Mouse (Mus musculus) kidney, postnatal 25 days (tissue): Measurements from ENCODE around the gene Nnmt.

Experiments used
- DNase-seq, 2 experiments: peaks; one replicate each; pipeline ENCODE4 v3.0.0; 2021; ENCODE audit warnings: mixed read lengths in 2 of 2

Gene Nnmt

GRCm38 (mm10) chr9:48604939-48605598 is at the start of gene Nnmt:
Nnmt (minus strand) TSS chr9:48605153.
- DNase-seq = no peak

- peak in 1 of 2 experiments; percentile 17 for DNase-seq
These were observed 49.8 kb upstream of the Nnmt start for GRCm38 (mm10) chr9:48654730-48655129.

- DNase-seq = no peak
These were observed 48.6 kb upstream of the Nnmt start for GRCm38 (mm10) chr9:48653399-48654070.

- peak in 1 of 2 experiments; percentile 27 for DNase-seq
These were observed 47.1 kb upstream of the Nnmt start for GRCm38 (mm10) chr9:48652026-48652425.

GRCm38 (mm10) chr9:48650846-48651245 is 45.9 kb upstream of the Nnmt start:
- DNase-seq = no peak

- no peak for DNase-seq
These were observed 45.1 kb upstream of the Nnmt start for GRCm38 (mm10) chr9:48649851-48650685.

DNA sequence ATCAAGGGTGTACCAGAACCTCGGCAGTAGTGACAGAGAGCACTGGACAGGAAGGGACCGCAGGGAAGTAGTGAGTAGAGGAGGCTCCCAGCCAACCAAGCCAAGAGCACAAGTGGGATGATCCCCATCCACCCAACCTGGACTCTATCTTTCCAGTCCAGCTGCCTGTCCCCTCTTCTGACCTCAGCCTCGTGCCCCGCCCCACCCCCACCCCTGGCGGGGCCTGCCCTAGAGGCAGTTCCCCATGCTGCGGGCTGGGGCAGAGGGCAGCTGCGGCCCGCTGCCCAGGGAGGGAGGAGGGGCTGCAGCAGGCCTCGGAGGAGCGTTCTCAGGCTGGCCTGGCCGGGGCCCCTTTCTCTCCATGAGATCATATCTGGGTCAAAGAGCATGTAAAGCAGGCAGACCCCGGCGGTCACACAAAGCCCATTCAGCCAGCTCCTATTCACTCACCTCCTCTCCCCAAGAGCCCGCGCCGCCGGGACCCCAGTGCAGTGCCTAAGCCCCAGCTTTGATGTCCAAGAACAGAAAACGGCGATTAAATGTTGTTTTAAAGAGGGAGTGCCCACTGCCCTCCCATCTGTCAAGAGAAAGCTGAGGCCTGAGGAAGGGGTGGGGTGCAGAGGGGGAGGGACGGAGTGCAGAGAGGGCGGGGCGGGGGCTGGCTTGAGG is 44.3 kb upstream of the Nnmt start:
- peak; percentile 38 to 90 for DNase-seq

DNA sequence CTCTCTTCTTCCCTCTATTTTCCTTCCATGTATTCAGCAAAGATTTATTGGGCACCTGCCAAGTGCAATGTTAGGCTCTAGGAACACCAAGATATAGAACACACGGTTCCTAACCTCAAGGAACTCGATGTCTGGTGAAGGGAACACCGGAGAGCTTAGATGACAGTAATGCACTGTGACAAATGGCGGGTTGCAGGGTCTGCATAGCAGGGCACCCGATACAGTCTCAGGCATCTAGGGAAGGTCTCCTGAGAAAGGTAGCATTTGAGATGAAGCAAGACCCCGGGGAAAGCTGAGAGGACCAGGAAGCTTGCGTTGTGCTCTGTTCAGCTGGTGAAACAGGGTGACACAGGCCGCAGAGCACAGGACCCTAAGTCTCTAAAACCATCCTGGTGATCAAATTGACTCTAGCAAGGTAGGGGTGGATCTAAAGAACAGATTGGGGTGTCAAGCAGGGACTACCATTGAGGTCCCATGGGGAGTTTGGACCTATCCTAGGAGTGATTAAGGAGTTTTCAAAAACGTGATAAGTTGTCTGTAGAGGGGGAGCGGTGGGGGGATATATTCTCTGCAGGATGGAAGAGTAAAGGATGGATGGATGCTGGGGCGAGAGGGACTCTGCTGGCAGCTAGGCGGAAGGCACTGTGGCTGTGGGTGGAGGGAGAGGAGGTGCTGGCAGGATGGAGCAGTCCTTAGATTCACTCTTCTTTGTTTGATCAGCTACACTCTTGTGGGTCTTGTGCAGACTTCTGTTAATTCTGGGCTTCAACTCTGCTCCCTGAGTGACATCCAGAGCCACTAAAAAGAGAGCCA is 43.5 kb upstream of the Nnmt start:
- DNase-seq = peak in 1 of 2 experiments; percentile 41

GRCm38 (mm10) chr9:48647648-48648284 is 42.8 kb upstream of the Nnmt start:
- peak in 1 of 2 experiments; percentile 76 for DNase-seq

DNA sequence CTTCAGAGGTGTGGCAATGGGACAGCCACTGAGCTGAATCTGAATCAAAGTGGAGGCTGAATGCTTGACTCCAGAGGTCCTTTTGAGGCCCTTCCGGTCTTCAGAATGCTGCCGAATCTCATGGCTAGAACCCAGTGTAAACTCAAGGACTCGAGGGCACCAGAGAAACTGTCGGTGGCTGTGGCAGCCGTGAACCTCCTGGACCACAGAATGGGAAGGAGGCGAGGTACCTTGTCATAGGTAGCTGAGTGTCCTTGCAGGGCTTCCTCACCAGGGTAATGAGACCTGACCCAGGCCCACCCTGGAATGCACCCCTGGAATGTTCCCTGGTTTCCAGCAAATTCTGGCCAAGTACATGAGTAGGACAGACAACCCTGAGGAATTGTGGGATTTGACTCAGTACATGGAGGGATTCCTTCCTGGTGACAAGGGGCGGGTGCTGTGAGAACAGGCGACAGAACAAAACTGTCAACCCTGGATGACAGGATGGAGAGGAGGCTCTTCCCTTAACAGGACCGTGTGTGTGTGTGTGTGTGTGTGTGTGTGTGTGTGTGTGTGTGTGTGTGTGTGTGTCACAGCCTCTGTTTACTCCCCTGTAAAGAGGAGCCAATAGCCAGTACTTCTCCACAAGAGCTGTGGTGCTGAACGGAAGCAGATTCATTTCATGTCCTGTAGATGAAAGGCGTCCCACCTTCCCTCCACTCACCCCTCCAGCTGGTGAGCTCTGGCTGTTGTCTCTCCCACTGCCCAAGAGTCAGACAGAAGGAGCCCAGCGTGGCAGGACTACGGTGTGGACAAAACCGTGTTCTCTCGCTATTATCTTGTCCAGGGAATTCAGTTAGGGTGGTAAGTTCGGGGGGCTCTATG is 42.1 kb upstream of the Nnmt start:
- peak in 1 of 2 experiments; percentile 52 for DNase-seq

- peak; percentile 75 to 81 for DNase-seq
These were observed 41.3 kb upstream of the Nnmt start for GRCm38 (mm10) chr9:48646251-48646650.

DNA sequence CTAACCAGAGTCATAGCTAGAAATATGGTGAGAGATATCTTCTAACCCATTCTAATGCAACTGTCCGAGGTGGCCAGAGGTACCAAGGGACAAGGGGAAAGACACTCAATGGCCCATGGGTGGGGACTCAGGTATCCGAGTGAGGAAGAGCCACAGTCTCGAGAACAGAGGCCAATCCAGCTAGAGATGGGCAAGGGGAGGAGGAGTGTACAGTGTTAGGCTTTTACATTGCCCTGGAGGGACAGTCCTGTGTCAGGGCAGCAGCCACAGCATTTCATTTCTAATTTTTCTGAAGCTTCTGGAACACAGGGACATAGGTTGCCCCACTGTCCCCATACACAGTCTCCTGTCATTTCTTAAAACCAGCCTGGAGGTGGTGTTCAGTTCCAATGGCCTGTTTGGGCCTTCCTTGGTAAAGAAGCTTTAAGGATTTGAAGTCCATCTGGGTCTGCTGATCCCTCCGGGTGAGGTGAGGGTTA is 40.7 kb upstream of the Nnmt start:
- no peak for DNase-seq

DNA sequence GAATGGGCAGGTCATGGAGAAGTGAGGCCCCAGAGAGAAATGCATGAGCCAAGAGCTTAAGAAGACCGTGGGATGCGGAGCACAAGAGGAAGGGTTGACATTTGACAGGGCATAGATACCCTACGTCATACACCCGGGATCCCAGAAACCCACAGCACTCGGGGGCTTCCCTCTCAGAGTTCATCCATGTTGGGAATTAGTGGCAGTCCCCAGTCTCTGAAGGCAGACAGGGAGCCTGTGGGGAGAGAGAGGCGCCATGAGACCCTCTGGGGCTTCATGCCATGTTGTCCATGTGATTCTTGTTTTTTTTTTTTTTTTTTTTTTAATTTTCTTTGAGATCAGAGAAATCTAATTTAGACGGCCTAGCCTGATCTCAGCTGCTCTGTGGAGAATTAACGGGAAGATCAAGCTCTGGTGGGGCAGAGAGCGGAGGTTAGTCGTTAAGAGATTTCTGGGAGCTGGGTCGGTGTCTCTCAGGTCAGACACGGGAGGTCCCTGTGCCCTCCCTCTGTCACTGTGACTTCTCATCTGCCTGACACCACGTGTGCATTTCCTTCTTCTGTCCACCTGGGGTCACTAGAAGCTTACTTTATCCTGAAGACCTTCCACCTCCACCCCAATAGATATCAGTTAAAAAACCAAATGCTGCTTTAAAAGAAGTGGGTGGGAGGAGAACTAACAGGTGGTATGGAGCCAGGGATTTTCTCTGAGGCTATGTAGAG is 40.1 kb upstream of the Nnmt start:
- DNase-seq = peak; percentile 52 to 58

DNA sequence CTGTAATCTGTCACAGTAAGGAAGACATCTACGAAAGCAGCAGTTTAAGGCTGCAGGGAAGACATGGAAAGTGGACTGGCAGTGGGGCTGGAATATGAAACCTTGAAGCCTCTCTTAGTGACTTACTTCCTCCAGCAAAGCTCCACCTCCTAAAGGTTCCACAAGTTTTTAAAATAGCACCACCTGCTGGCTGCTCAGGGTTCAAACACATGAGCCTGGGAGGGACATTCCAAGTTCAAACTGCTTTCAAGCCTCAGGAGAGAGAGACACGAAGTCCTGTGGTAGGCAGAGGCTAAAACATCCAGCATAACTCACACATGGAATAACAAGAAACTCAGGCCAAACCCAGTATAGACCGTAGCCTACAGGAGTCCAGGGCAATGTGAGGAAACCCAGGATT is 39.4 kb upstream of the Nnmt start:
- DNase-seq = peak in 1 of 2 experiments; percentile 20

DNA sequence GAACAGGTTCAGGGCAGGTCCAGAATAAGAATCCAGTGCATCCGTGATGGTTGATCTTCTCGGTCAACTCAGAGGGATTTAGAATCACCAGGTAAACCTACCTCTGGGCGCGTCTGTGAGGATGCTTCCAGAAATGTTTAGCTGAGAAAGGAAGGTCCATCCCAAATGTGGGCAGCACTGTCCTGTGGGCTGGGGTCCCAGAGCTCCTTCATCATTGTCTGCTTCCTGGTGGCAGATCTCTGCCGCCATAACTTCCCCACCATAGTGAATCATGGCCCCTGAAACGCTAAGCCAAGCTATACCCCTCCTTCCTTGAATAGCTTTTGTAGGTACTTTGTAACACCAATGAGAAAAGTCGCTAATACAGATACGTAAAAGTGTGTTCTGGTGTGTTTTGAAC is 36.7 kb upstream of the Nnmt start:
- peak in 1 of 2 experiments; percentile 9 for DNase-seq

GRCm38 (mm10) chr9:48640881-48641280 is 35.9 kb upstream of the Nnmt start:
- DNase-seq = peak in 1 of 2 experiments; percentile 10

- DNase-seq = no peak
These were observed 33.3 kb upstream of the Nnmt start for GRCm38 (mm10) chr9:48638176-48638803.

- no peak for DNase-seq
These were observed 32.2 kb upstream of the Nnmt start for GRCm38 (mm10) chr9:48637161-48637560.
